Mouse (Mus musculus): Measurements from ENCODE around the gene Zswim8. TPM values are rescaled to one million over a fixed set of nuclear protein-coding genes. Genes with fewer than 3 reads are reported as not detected.
A peak's percentile ranks its signal among the peaks of the same experiment; 100 is the strongest.

The Zswim8 gene
- polyA plus RNA-seq, 1 experiment from 2014 or later: 6.4 TPM

DNA sequence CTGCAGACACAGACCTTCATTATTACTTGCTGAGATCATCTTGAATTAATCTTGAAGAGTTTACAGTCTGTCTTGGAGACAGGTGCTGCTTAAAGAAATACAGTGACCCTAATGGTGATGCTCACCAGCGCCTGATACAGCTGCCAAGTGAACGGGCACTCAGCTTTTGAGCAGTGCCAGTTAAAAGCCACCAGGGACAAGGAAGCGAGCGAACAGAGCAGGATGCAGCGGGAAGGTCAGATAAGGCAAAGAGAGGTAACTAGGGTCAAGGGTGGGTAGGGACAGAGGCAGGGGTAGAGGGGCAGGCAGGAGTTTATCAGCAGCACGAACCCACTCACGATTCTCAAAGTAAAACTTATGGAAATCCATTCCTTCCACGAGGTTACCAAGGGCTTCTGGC, 31.2 kb downstream of the Zswim8 start:
- Histone ChIP-seq H3K27me3 (ENCODE audit: insufficient read depth, low read length) (no peaks in the 10 kb centered on the region), H3K4me3 (ENCODE audit: low read depth, low read length) (no peak overlapping the region), H3K36me3 (replicated peaks; ENCODE audit: insufficient read depth, low read length) (peaks cover 14% of the 10 kb centered on the region), H3K4me2 (ENCODE audit: low read depth, low read length) (no peak overlapping the region), H3K9ac (replicated peaks) (no peak overlapping the region), H3K9me3 (ENCODE audit: low read length) (no peaks in the 10 kb centered on the region), H3K27ac (ENCODE audit: low read depth) (no peak overlapping the region), H3K4me1 (ENCODE audit: insufficient read depth) (peaks cover 10% of the 10 kb centered on the region; the same call in 1 of the 2 replicates)
- DNase-seq: no peak
- TF ChIP-seq EP300 (IDR thresholded peaks at IDR 0.05; ENCODE audit: low read depth): no peak
- no peak for TF ChIP-seq CTCF (IDR thresholded peaks at IDR 0.05; ENCODE audit: low read depth)
- ATAC-seq: no peak
- WGBS (ENCODE audit: insufficient replicate concordance): 75% methylated on average over 8 of the region's 8 CpGs

DNA sequence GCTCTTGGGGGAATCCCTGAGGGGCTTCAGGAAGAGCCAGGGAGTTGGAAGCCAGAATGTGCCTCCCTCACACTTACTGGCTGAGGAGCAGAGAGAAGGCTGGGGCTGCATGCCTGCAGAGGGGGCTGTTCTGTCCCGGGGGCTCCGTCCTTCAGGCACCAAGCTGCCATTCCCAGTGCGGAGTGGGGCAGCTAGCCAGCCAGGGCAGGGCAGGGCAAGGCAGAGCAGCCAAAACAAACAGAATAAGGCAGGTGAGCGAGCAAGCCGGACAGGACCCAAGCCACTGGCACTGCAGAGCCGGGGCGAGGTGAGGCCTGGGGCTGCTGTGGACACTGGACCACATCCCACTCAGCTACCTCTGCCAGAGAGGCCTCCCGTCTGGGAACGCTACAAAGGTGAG, 33.9 kb downstream of the Zswim8 start:
- 72% methylated on average over 9 of the region's 9 CpGs for WGBS (ENCODE audit: insufficient replicate concordance)
- TF ChIP-seq CTCF (IDR thresholded peaks at IDR 0.05; ENCODE audit: low read depth): no peak
- TF ChIP-seq EP300 (IDR thresholded peaks at IDR 0.05; ENCODE audit: low read depth): no peak
- 0 out of 2 replicates have a peak, but pooled peaks cover 2% of the 10 kb centered on the region for H3K4me1 ChIP-seq (ENCODE audit: insufficient read depth)
- DNase-seq (no peak), ATAC-seq (no peak)
- no peak overlapping the region for H3K9ac ChIP-seq (replicated peaks)
- no peaks in the 10 kb centered on the region for H3K27me3 ChIP-seq (ENCODE audit: insufficient read depth, low read length)
- H3K4me2 ChIP-seq (ENCODE audit: low read depth, low read length): no peak overlapping the region
- H3K4me3 ChIP-seq (ENCODE audit: low read depth, low read length): no peak overlapping the region
- no peak overlapping the region for H3K27ac ChIP-seq (ENCODE audit: low read depth)
- peaks cover 28% of the 10 kb centered on the region for H3K36me3 ChIP-seq (replicated peaks; ENCODE audit: insufficient read depth, low read length)
- H3K9me3 ChIP-seq (ENCODE audit: low read length): no peaks in the 10 kb centered on the region

DNA sequence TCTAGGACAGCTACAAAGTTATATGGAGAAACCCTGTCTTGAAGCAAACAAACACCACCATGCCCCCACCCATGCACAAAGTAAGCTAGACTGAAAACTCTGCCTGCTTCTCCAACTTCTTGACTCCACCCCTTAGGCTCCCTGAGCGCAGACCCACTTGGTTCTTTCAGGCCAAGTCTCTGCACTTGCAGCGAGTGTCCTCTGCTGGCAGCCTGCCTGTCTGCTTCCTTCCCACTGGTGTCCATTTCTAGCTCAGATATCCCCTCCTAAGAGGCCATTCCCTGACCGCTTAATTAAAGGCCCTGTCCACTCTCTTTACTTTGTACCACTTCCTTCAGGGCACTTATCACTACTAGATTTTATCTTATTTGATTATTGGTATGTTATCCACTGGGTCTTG, 36.3 kb downstream of the Zswim8 start:
- WGBS (ENCODE audit: insufficient replicate concordance): 79% methylated on average over 3 of the region's 3 CpGs
- no peaks in the 10 kb centered on the region for H3K27me3 ChIP-seq (ENCODE audit: insufficient read depth, low read length)
- no peak for DNase-seq
- H3K9me3 ChIP-seq (ENCODE audit: low read length): no peaks in the 10 kb centered on the region
- ATAC-seq: no peak
- no peak overlapping the region for H3K9ac ChIP-seq (replicated peaks)
- H3K27ac ChIP-seq (ENCODE audit: low read depth): no peak overlapping the region
- H3K36me3 ChIP-seq (replicated peaks; ENCODE audit: insufficient read depth, low read length): peaks cover 31% of the 10 kb centered on the region
- peak; percentile 24; the same call in 1 of the 2 replicates for TF ChIP-seq CTCF (IDR thresholded peaks at IDR 0.05; ENCODE audit: low read depth)
- no peak for TF ChIP-seq EP300 (IDR thresholded peaks at IDR 0.05; ENCODE audit: low read depth)
- H3K4me1 ChIP-seq (ENCODE audit: insufficient read depth): no peaks in the 10 kb centered on the region
- H3K4me3 ChIP-seq (ENCODE audit: low read depth, low read length): no peak overlapping the region
- H3K4me2 ChIP-seq (ENCODE audit: low read depth, low read length): no peak overlapping the region

DNA sequence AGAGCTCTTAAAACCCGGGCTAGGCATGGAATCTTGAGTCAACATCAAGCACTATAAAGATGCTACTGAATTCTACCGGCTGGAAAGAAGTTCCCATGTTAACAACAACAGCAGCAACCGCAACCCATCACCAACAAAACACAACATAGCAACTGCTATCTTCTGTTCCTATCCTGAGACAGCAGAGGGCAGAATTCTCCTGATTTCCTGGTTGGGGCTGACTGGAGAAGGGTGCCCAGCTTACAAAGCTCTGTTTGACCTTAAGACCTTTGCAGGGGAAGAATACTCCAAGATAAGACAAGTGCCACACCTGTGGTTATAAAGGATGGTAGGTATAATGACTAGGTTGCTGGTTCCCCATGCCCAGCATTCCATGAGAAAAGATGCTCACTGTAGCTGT, 39.6 kb downstream of the Zswim8 start:
- TF ChIP-seq CTCF (IDR thresholded peaks at IDR 0.05; ENCODE audit: low read depth) (peak; percentile 37), EP300 (IDR thresholded peaks at IDR 0.05; ENCODE audit: low read depth) (no peak)
- no peak for ATAC-seq
- no peaks in the 10 kb centered on the region for H3K9me3 ChIP-seq (ENCODE audit: low read length)
- DNase-seq: no peak
- peaks cover 24% of the 10 kb centered on the region for H3K36me3 ChIP-seq (replicated peaks; ENCODE audit: insufficient read depth, low read length)
- H3K4me1 ChIP-seq (ENCODE audit: insufficient read depth): no peaks in the 10 kb centered on the region
- no peak overlapping the region for H3K9ac ChIP-seq (replicated peaks)
- WGBS (ENCODE audit: insufficient replicate concordance): 74% methylated on average over 3 of the region's 3 CpGs
- H3K4me3 ChIP-seq (ENCODE audit: low read depth, low read length): no peak overlapping the region
- H3K4me2 ChIP-seq (ENCODE audit: low read depth, low read length): no peak overlapping the region
- H3K27me3 ChIP-seq (ENCODE audit: insufficient read depth, low read length): no peaks in the 10 kb centered on the region
- no peak overlapping the region for H3K27ac ChIP-seq (ENCODE audit: low read depth)

DNA sequence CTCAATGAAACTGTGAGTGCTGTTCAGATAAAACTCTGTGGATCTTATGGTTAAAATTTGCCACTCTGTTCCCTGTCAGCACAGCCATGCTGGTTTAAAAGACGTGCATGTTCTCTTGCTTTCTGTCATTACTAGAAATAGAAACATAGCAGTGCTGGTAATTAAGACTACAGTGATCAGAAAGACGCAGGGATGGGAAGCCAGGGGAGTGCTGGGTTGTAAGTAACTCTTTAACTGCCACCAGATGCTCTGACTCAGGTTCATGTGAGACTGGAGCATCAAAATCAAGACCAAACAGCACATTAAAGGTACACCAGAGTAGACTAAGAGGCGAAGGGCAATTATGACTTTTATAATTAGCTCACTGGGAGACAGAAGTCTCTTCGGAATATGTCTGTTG, 41.0 kb downstream of the Zswim8 start:
- peaks cover 18% of the 10 kb centered on the region; the same call in 1 of the 2 replicates for H3K36me3 ChIP-seq (replicated peaks; ENCODE audit: insufficient read depth, low read length)
- H3K27me3 ChIP-seq (ENCODE audit: insufficient read depth, low read length): no peaks in the 10 kb centered on the region
- no peak for TF ChIP-seq EP300 (IDR thresholded peaks at IDR 0.05; ENCODE audit: low read depth)
- no peak for TF ChIP-seq CTCF (IDR thresholded peaks at IDR 0.05; ENCODE audit: low read depth)
- ATAC-seq (no peak), DNase-seq (no peak)
- H3K4me1 ChIP-seq (ENCODE audit: insufficient read depth): no peaks in the 10 kb centered on the region
- H3K4me3 ChIP-seq (ENCODE audit: low read depth, low read length): no peak overlapping the region
- H3K9ac ChIP-seq (replicated peaks): no peak overlapping the region
- no peaks in the 10 kb centered on the region for H3K9me3 ChIP-seq (ENCODE audit: low read length)
- WGBS (ENCODE audit: insufficient replicate concordance): 78% methylated on average over 4 of the region's 4 CpGs
- H3K4me2 ChIP-seq (ENCODE audit: low read depth, low read length): no peak overlapping the region
- H3K27ac ChIP-seq (ENCODE audit: low read depth): no peak overlapping the region

DNA sequence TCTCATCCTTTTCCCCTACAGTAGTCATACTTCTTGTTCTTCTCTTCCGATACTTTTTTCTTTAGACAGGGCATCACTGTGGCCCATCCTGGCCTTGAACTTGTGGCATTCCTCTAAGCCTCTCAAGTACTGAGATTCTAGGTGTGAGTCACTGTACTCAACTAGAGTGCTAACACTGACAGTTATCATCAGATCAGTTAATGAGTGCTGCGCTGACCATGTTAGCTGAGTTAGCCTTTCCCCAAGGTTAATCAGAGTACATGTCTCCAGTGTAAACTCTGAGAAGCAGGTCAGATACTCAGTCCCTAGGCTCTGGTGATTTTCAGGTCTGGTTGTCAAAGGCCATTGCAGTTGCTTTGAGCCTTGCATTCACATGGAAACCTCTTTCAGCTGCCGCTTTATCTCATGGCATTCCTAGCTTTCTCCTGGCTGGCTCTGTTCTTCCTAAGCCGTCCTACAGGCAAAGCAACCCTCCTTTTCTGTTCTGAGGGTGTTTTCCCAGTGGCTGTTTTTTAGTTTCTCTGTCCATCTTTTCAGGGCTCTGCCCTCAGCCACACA, 42.2 kb downstream of the Zswim8 start:
- WGBS (ENCODE audit: insufficient replicate concordance): 84% methylated on average over 4 of the region's 4 CpGs

More for the DNA sequence above, 42.2 kb downstream of the Zswim8 start:
- Histone ChIP-seq H3K9me3 (ENCODE audit: low read length) (no peaks in the 10 kb centered on the region), H3K4me3 (ENCODE audit: low read depth, low read length) (no peak overlapping the region), H3K4me1 (ENCODE audit: insufficient read depth) (no peaks in the 10 kb centered on the region), H3K4me2 (ENCODE audit: low read depth, low read length) (no peak overlapping the region), H3K27me3 (ENCODE audit: insufficient read depth, low read length) (no peaks in the 10 kb centered on the region), H3K27ac (ENCODE audit: low read depth) (no peak overlapping the region), H3K9ac (replicated peaks) (no peak overlapping the region), H3K36me3 (replicated peaks; ENCODE audit: insufficient read depth, low read length) (peaks cover 8% of the 10 kb centered on the region; the same call in 1 of the 2 replicates)
- ATAC-seq (no peak), DNase-seq (no peak)
- TF ChIP-seq CTCF (IDR thresholded peaks at IDR 0.05; ENCODE audit: low read depth) (no peak), EP300 (IDR thresholded peaks at IDR 0.05; ENCODE audit: low read depth) (no peak)

All from liver, postnatal 0 days (tissue).